Mouse (Mus musculus) testis, postnatal 14 days (tissue): Measurements from ENCODE around the gene Adgre5.
A peak's percentile ranks its signal among the peaks of the same experiment; 100 is the strongest.

Experiments used
- DNase-seq: peaks from one replicate; pipeline ENCODE4 v3.0.0; 2021; ENCODE audit warnings: low spot score

Gene Adgre5

DNA sequence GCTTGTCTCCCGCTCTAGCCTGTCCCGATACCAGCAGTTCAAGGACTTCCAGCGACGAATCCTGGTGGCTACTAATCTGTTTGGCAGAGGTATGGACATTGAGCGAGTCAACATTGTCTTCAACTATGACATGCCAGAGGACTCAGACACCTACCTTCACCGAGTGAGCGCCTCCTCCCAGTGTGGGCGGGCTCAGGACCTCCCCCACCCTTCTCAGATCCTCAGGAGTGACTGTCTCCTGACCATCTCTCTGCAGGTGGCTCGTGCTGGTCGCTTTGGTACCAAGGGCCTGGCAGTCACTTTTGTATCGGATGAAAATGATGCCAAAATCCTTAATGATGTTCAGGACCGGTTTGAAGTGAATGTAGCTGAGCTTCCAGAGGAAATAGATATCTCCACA, 18.5 kb downstream of the Adgre5 start:
- no peak for DNase-seq

DNA sequence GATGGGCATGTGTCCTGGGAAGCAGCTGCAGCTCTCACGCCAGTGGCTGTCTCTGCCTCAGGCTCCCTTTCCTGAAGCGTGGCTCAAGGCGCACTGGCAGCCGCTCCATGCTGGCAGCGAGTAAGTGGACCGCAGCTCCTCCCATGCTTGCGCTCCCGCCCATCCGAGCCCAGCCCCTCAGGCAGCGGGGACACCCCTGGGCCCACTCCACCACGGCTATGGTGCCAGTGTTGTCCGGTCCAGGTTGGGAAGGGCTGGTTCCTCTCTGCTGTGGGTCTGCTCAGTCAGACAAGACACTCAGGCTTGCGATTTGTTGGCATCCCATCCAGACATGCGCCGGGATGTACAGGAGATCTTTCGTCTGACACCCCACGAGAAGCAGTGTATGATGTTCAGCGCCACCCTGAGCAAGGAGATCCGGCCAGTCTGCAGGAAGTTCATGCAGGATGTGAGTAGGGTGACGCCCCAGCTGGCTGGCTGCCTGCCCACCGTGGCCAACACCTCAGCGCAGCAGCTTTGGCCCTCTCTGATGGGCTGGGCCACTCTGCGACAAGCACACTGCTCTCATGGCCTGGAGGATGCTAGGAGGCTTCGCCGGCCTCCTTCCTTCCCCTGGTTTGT, 19.6 kb downstream of the Adgre5 start:
- DNase-seq: no peak

DNA sequence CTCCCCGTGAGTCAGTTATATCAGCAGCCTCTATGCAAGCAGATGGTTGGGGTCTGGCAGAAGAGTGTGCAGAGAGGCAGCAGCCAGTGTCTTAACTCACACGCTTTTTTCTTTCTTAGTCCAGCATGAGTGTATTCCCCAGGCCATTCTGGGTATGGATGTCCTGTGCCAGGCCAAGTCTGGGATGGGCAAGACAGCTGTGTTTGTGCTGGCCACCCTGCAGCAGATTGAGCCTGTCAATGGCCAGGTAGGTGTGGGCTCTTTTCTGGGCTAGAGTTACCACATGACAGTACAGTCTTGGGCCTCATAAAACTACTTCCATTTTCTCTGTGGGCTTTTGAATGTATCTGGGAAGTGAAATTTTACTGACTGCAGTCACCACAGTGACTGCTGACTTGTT, 21.4 kb downstream of the Adgre5 start:
- DNase-seq: no peak

DNA sequence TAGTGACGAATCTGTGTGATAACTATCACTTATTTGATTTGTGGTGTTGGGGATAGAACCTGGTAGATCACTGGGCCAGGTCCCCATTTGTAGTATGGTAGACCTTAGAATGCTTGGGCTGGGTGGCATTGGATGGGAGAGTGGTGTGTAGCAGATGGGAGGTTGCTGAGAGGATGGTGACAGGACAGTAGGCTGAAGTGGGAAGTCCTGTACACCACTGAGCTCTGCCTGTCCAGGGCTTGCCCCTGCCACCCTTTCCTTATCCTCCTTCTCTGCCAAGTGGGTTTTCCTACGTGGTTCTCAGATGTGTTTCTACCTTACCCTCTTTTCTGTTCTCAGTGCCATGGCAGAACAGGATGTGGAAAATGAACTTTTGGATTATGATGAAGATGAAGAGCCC, 22.1 kb downstream of the Adgre5 start:
- no peak for DNase-seq

DNA sequence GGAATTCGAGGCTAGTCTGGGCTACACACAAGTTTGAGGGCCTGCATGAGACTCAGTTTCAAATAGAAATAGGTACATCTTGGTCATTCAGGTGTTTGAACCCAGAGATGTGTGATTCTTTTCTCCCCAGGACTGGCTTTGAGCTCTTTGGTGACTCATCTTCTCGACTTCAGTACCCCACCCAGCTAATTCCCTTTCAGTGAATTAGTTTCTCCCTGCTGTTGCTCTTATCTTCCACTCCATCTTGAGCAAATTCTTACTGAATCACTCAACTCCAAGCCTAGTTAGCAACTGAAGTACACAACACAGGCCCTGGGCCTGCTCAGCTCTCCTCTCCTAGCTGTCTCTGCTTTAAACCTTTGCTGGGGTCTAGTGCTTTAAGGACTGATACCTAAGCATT, 24.6 kb downstream of the Adgre5 start:
- DNase-seq: no peak

DNA sequence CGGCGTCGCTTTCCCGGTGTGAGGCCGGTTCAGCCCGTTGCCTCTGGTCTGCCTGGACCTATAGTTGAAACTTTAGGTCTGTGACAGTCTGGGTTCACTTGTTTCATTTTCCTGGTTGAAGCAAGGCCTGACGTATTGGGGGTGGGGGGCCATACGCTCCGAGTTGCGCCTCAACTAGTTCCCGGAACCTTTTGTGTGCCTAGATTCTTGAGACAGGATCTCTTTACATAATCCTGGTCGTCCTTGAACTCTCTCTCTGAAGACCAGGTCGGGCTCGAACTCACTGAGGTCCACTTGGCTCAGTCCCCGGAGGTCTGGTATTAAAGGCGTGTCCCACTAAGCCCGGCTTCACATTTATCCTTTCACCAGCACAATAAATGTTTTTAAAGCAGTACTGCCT, 25.4 kb downstream of the Adgre5 start:
- no peak for DNase-seq

DNA sequence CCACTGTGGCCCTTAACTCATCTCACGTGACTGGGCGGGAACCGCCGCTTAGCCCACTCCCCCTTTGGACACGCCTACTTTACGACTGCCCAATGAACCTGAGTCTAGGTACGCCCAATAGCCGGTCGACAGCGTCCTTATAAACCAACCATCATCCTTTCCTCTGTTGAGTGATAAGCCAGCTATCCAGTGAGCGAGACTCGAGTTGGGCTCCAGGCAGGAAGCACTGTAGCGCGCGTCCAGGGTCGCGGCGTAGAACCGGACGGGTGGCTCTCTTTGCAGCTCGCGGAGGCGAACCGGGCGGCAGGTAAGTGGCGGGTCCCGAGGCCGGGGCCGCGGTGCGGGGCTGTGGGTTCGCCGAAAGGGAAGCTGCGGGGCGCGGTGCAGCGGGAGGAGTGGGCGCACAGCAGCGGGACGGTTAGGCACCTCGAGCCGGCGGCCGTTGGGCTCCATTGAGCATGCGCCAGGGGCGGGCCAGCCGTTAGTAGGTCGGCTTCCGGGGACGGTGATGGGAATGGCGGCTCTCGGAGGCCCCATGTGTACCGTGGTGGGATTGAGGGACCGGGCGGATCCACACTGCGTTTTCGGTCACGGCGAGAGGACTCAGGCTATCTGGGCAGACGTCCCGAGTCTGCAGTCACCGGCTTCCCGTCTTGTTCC, 26.0 kb downstream of the Adgre5 start, which contains the start of gene Ddx39:
Gene Ddx39 (plus strand): TSS at position 147 of the 660 bp plus-strand sequence.
- peak; percentile 98 for DNase-seq

DNA sequence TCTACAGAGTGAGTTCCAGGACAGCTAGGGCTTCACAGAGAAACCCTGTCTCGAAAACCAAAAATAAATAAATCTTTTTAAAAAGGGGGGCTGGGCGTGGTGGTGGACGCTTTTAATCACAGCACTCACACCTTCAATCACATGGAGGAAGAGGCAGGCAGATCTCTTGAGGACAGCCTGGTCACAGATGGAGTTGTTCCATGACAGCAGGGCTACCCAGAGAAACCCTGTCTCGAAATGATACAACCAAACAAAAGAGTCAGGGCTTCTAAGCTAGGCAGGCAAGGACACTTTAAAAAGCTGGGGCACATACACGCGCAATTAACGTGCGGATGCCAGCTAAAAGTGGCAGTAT, 26.5 kb downstream of the Adgre5 start:
- DNase-seq: no peak

DNA sequence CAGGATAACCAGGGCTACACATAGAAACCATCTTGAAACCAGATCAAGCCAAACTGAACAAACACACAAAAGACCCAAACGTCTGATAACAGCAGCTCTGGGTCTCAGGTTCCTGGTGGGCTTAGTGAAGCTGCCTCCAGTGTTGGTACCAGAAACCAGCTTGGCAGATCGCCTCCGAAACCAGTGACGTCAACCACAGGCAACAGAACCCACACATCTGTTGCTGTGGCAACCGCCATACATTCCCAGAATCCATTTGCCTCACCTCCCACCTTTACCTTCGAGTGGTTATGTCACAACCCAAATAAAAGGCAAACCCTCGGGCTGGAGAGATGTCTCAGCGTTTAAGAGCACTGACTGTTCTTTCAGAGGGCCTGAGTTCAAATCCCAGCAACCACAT, 33.6 kb downstream of the Adgre5 start:
- no peak for DNase-seq

DNA sequence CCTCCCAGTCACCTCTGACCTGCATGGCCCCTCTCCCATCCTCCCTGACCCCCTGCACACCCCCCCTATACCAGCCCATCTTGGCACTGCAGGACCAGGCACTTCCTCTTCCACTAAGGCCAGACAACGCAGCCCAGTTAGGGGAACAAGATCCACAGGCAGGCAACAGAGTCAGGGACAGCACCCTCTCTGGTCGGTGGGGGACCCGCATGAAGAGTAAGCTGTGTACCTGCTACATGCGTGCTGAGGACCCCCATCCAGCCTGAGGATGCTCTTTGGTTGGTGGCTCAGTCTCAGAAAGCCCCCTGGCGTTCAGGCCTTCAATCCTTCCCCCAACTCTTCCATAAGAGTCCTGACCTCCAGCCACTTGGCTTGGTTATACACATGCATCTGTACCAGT, 34.7 kb downstream of the Adgre5 start:
- DNase-seq: no peak

DNA sequence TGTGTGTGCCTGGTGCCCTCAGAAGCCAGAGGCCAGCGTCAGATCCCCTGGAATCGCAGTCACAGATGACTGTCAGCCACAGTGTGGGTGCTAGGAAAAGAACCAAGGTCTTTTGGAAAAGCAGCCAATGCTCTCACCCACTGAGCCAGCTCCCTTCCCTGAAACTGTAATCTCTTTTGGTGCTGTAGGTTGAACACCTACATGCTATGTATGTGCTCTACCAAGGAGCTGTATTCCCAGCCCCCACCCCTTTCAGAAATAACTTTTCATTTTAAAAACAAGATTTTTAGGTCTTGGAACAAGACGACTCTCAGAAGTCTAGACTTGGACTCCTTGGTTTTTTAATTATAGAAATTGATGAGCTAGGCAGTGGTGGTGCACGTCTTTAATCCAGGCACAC, 37.7 kb downstream of the Adgre5 start:
- DNase-seq: no peak

DNA sequence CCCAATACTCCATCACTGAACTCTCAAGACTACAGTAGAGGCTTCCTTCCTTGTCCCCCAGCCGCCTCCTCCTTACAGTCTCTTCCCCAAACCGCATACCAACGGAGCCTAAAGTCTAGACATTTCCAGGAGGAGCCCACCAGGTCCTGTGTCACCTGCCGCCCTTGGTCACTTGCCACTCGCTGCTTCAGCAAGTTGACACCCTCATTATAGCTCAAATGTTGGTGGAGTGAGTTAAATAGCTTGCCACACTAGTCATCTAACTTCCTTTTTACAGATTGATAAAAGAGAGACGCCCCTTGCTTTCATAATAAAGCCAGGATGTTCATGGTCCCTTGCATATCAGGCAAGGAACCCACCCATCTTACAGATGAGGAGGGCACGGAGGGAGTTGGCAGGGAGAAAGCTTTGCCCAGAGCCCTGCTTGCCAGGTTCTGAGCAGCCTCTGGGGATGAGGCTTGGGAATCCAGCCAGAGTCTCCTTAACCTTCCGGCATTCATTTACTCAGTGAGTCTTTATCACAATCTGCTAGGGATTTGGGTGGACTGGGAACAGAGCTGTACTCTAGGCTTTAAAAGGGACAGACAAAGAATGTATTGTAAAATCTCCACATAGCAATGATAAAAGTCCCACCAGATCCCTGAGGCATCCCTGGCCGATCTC, 40.6 kb downstream of the Adgre5 start:
- DNase-seq: peak; percentile 78

DNA sequence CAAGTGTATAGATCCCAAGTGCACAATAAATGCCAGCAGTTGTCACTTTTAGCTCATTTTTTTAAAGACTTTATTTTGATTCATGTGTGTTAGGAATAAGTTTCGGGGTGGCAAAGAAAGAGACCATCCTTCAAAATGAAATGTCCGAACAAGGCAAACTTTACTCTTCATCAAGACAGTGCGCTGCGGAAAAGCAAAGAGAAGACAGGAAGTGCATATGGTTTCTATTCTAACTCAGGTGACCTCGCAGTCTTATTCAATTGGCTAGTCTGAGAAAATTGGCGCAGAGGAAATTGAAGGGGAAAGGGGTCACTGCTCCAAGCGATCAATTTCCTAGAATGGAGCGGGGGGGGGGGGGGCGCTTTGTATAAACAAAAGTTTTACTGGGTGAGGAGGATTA, 41.6 kb downstream of the Adgre5 start:
- no peak for DNase-seq

DNA sequence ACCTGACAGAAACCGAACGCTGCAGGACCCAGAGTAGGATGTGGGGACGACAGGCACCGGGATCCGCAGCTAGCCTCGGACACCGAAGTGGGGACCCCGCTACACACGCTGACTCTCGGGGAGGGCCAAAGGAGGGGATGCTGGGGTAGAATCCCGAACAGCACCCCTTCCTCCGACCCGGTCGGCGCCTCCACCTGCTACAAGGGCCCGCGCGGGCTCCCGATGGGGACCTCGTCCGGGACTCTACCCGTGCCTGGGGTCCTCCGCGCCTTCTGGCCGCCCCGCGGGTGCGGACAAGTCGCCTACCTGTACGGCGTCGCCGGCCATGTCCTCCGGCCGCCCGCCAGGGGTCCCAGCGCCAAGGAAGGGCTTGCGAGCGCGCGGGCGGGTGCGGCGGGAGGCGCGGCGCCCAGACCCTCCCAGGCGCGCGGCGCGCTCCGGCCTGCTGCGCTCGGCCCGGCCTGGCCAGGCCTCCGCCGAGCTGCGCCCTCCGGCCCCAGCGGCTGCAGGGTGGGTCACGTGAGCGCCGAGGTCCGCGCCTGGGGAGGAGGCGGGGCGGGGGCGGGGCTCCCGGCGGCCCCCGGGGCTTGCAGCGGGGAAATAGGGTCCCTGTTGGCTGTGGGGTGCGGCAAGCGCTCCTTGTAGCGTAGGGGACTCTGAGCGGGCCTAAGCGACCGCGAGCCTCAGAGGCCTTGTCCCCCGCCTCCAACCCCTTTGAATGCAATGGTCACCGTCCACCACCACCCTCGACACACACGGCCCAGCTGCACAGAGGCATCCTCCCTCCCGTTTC, 42.3 kb downstream of the Adgre5 start, which contains the start of gene Pkn1:
Gene Pkn1 (minus strand): TSS at position 519 of the 793 bp plus-strand sequence.
- DNase-seq: peak; percentile 86

DNA sequence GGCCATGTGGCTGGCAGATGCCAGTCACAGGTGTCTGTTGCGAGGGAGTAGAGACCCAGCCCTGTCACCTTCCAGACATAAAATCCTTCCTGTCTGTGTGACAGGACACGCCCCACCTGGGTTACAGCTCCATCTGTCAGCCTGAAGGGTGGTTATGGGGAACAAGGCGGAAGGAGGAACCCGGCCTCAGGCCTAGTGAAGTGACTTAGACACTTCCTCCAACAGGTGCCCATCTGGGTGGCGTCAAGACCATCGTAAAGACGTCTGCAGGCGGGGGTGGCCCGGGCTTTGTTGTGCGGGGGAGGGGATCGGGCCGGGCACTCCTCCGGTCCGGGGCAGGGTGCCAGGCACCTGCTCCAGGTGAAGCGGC, 42.9 kb downstream of the Adgre5 start:
- DNase-seq: peak; percentile 50

DNA sequence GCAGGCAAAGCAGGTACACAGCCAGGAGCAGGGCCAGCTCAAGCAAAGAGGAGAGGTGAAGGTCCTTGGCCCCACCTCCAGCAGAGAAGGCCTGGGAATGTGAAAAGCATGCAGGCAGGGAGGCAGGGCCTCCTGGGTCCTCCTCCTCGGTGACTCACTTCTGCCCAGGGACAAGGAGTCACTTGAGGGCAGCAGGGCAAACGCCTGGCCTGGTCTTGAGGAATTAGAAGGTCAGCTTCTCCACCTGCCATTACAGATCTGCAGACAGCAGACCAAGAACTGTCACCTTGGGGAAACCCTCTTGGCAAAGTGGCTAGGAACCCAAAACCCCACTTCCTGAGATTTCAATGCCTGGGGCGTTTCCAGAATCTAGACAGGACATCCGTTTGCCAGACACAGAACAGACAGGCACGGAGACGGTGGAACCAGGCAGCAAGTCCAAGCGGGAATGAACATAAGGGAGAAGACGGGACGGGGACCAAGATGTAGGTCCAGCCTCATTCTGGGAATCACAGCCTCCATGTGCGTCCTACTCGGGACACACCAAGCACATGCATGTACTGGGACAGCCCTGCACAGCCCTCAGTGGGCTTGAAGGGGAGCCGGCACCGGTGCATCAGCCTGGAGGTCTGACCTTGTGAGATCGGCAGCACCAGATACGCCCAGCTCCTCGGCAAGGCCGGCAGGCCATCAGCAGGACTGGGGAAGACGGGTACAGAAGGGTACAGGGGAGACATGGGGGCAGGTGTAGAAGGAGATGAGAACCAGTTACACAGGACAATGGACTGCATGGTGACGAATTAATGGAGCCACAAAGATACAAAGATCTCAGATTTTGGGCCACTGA, 43.5 kb downstream of the Adgre5 start:
- peak; percentile 45 for DNase-seq

DNA sequence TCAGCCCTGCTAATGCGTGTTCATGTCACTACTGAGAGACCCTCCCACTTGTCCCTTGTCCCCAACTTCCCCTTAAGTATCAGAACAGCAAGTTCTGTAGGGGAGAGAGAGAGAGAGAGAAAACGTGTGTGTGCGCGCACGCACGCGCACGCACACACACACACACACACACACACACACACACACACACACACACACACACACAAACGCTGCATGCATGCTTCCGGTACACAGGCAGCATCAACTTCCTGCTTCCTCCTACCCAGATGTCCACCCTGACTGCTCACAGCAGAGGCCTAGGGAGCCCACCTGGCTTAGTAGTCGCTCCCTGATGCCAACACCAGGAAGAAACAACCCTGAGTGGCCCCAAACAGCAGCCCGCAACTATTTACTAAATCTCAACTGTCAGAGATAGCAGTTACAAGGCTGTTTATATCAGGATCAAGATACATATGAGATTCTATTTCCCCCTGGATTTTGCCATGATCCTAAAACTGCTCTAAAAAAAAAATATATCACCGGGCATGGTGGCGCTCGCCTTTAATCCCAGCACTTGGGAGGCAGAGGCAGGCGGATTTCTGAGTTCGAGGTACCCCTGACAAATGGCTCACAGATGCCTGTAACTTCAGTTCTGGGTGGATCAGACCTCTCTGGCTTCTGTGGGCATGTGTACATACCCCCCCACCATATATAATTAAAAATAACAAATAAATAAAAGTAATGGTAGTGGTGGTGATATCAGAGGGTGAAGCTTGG, 45.6 kb downstream of the Adgre5 start:
- DNase-seq: no peak

DNA sequence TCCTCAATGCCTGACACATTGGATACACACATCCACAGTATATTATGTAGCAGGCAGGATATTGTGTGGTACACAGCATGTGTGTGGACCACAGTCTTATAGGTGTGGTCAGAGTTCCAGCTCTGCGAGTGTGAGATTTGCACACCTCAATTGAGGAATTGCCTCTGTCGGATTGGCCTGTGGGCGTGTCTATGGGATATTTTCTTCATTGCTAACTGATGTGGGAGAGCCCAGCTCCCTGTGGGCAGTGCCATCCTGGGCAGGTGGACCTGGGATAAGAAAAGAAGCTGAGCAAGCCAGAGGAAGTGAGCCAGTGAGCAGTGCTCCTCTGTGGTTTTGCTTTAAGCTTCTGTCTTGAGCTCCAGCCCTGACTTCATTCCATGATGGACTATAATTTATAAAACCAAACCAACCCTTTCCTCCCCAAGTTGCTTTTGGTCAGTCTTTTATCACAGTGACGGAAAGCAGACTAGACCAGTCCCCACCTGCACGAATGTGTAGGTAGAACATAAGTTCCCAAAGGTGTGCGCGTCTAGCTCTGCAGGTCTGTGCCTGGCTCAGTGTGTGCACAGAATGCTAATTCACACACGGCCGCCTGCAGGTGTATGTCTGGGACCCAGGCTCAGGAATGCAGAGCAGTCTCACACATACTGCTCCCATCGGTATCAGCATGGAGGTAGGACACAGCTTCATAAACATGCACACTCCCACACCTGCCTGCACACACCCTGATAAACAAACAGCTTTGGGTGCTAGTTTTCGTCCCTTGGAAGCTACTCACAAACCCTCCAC, 46.6 kb downstream of the Adgre5 start:
- no peak for DNase-seq

DNA sequence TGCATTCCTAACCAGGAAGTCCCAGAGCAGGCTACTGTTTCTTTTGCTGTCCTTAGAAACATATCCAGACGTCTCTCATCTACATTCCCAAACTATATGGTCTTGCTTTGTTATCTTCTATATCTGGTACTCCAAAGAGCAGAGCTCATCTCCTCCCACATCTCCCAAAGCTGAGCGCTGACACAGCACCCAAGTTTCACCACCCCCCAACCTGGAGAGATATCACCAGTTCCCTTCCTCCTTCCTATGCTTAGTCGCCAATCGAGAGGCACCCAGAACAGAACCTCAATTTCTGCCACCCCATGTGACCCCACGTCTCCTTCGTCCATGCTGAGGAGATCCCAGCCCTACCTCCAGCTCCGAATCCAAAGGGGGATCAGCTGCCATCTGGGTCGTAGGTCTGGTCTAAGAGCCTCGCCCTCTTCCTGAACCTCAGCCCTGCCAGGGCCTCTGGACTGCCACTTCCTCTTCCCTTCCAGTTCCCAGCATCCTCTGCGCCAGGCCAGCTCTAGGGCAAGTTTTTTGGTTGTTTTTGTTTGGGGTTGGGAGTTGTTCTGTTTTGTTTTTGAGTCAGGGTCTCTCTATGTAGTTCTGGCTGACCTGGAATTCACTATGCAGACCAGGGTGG, 47.4 kb downstream of the Adgre5 start:
- no peak for DNase-seq

DNA sequence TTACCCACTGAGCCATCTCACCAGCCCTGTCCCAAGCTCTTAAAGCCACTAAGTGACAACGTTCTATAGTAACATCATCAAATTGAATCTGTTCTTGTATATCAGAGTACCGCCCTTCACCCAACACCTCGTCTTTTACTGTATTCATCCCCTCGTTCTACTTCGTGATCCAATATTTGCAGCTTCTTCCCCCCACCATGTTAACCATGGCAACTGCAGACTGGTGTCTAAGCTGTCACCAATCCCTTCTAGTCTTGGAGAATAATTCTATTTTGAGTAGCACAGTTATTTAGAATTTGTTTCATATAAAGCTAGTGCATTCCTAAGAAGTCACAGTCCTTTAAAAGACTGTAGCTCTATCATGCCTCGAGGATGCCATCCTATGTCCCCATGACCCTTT, 51.9 kb downstream of the Adgre5 start:
- no peak for DNase-seq
